Mouse (Mus musculus) ovary, adult 2 months (tissue): ENCODE measurements around the gene Kdm1a. TPM values are rescaled to one million over a fixed set of nuclear protein-coding genes. Genes with fewer than 3 reads are reported as not detected.

Experiments used
- polyA plus RNA-seq: library from polyadenylated mRNA; depleted of rRNA; stranded (reverse); fragments of >200 nt; gene quantifications from 2 replicates; pipeline ENCODE4 v1.2.3, GENCODE M21; 2012; rRNA removed

The Kdm1a gene
- polyA plus RNA-seq, result 31.5 and 41.7 TPM in 2 replicates

GRCm38 (mm10) chr4:136602568-136602967, at the start of gene Kdm1a:
Kdm1a (minus strand) TSS chr4:136602723.

GRCm38 (mm10) chr4:136622388-136622787, 19.9 kb upstream of the Kdm1a start, which contains the start of gene Lactbl1:
Lactbl1 (plus strand) TSS chr4:136622621.

GRCm38 (mm10) chr4:136610387-136610856, 7.9 kb upstream of the Kdm1a start, which contains the start of gene Tex46:
Tex46 (plus strand) TSS chr4:136610437.

Other genes starting within 250 kb of the Kdm1a start
- gene Htr1d, start 179.2 kb downstream of the Kdm1a start, polyA plus RNA-seq, result 5.3 and 5.5 TPM in 2 replicates
- 0.37 and 0.47 TPM in 2 replicates for gene 6030445D17Rik, start 140.5 kb downstream of the Kdm1a start, polyA plus RNA-seq
- 9.3 and 10.2 TPM in 2 replicates for gene Luzp1, start 133.0 kb downstream of the Kdm1a start, polyA plus RNA-seq
- gene Tex46, start 7.7 kb upstream of the Kdm1a start, polyA plus RNA-seq, result not detected in 2 replicates
- 0.18 and 0.35 TPM in 2 replicates for gene Lactbl1, start 19.9 kb upstream of the Kdm1a start, polyA plus RNA-seq
- 64.1 and 74.2 TPM in 2 replicates for gene Ephb2, start 233.3 kb upstream of the Kdm1a start, polyA plus RNA-seq